Mouse (Mus musculus): ENCODE measurements around the gene Adamts9.

Gene Adamts9

DNA sequence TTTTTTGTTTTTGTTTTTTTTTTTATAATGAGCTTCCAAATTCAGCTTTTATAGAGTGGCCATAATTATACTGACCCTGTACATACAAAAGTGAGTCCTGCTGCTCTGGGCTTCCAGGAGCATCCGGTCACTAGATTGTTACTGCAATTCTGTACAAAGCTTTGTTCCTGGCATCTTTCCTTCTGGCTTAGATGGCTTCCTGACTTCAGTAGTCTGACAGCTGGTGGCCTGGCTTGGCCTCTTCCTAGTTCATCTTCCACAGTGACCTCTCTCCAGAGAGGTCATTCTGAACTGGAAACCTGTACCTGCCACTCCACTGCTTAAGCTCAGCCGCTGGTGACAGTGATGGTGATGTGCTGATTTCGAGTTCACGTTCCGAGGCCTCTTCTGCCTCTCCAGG is 217.2 kb downstream of the Adamts9 start:
- no peak for DNase-seq (ENCODE audit: low spot score)

DNA sequence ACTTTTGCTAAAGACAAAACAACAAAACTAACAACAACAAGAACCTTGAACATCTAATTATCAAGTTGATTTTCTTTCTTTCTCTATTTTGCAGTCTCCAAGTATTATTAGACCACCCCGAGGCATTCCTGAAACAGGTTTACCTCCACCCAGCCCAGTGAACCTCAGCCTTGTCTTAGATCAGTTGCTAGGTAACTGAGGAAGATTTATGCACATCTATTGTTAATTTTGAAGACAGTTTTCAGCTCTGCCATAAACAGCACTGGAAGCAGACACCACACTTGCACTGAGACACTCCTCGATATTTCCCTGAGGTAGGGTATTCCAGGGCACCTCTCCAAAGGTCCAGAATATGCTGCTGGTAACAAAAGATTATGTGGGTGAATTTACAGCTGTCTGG is 218.9 kb downstream of the Adamts9 start:
- no peak for DNase-seq (ENCODE audit: low spot score)

All from testis, postnatal 14 days (tissue).